Mouse (Mus musculus): ENCODE measurements around the gene Tbc1d24. TPM values are rescaled to one million over a fixed set of nuclear protein-coding genes. Genes with fewer than 3 reads are reported as not detected.

Tbc1d24 gene
- polyA plus RNA-seq, 1 experiment from 2014 or later = 8.4 TPM

DNA sequence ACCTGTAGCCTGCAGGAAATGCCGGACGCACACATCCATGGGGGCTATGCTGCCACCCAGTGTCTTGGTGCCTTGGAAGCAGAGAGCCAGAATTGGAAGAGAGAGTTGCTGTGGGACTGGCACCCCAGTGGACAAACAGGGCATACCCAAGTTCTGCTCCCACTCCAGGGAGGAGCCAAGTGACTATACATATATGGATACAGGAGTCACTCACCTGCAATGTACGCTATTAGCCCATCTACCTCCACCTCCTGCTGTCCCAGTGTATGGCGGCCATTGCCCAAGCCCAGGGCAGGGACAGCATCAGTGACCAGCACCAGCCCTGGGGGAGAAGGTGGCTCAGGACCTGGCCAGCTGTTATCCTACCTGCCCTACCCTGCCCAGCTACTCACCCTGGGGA is 47.8 kb downstream of the Tbc1d24 start:
- Histone ChIP-seq H3K27ac (no peak overlapping the region), H3K36me3 (ENCODE audit: inconsistent target) (peaks cover 46% of the 10 kb centered on the region), H3K4me3 (ENCODE audit: inconsistent target) (no peak overlapping the region), H3K79me2 (ENCODE audit: inconsistent target) (peaks cover 51% of the 10 kb centered on the region)
- WGBS (ENCODE audit: missing documents) = 91% methylated on average over 4 of the region's 4 CpGs

DNA sequence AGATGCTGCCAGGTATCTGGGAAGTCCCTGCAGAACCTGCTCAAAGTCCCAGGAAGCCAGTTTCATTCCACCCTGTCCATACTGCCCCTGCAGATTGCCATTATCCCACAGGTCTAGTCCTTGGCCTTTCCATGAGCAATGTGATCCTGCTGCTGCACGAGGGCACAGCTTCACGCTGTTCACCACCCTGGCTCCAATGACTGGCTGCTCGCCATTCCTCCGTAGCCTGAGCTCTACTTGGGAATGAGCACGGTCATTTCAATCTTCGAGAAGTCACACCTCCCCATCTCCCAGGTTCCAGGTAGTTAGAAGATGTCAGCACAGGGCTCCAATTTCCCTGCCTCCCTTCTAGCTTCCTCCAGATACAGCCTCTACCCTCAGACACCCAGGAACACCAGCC is 48.2 kb downstream of the Tbc1d24 start:
- peaks cover 47% of the 10 kb centered on the region for H3K79me2 ChIP-seq (ENCODE audit: inconsistent target)
- H3K36me3 ChIP-seq (ENCODE audit: inconsistent target) = peaks cover 46% of the 10 kb centered on the region
- H3K27ac ChIP-seq = no peak overlapping the region
- 99% methylated on average over 6 of the region's 6 CpGs for WGBS (ENCODE audit: missing documents)
- no peak overlapping the region for H3K4me3 ChIP-seq (ENCODE audit: inconsistent target)

DNA sequence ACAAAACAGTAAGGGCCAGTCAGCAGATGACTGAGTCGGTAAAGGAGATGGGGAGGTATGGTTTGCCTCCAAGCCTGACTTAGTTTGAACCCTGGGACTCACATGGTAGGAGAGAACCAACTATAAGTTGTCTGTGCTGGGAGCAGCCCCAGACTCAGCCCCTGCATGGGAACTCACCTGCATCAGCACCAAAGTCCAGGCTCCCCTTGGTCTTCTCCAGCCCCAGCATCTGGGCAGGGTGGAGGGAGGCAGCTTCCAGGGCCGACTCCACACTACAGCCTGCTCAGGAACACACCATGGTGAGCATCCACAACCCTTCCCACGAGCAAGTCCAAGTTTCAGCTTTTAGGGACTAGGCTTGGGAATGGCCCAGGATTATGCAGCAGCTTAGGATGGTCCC is 49.0 kb downstream of the Tbc1d24 start:
- Histone ChIP-seq H3K4me3 (ENCODE audit: inconsistent target) (no peak overlapping the region), H3K79me2 (ENCODE audit: inconsistent target) (peaks cover 39% of the 10 kb centered on the region), H3K36me3 (ENCODE audit: inconsistent target) (peaks cover 47% of the 10 kb centered on the region), H3K27ac (no peak overlapping the region)
- 86% methylated on average over 3 of the region's 3 CpGs for WGBS (ENCODE audit: missing documents)

DNA sequence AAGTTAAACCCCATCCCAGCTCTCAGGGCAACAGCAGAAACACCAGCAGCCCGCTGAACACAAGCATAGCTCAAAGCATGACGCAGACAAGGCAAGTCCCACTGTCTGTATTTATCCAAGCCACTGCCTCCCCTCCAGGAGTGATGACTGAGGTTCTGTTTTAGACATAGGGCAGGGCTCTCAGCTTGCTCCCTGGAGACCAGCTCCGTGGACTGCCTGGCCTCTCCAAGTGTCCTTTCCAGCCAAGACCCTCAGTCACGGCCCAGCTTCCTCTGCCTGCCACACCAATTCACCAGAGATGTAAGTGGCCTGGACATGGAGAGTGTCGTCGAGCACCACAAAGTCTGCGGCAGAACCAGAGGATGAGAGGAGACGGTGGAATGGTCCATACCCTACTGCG is 49.6 kb downstream of the Tbc1d24 start:
- WGBS (ENCODE audit: missing documents) = 96% methylated on average over 9 of the region's 9 CpGs
- Histone ChIP-seq H3K79me2 (ENCODE audit: inconsistent target) (peaks cover 33% of the 10 kb centered on the region), H3K4me3 (ENCODE audit: inconsistent target) (no peak overlapping the region), H3K27ac (no peak overlapping the region), H3K36me3 (ENCODE audit: inconsistent target) (peaks cover 54% of the 10 kb centered on the region)

DNA sequence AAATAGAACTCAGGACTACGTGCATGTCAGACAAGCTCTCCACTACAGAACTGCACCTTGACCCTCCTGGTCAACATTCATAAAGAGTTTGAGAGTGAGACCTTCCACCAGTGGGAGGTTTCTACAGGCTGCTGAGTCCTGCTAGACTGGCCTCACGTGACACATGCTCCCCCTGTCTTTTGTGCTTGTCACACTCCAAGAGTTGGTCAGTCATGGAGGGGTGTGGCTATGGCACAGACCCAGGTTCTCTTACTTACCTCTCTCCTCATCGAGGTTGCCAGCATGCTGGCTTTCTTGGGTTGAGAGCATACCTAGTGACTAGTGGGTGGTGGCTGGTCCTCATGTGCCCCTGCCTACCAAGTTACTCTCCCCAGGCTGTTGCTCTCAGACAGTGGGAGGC is 50.9 kb downstream of the Tbc1d24 start:
- peaks cover 59% of the 10 kb centered on the region for H3K36me3 ChIP-seq (ENCODE audit: inconsistent target)
- WGBS (ENCODE audit: missing documents) = 69% methylated on average over 3 of the region's 3 CpGs
- H3K27ac ChIP-seq = no peak overlapping the region
- no peak overlapping the region for H3K4me3 ChIP-seq (ENCODE audit: inconsistent target)
- peaks cover 20% of the 10 kb centered on the region; the same call in 1 of the 2 replicates for H3K79me2 ChIP-seq (ENCODE audit: inconsistent target)

DNA sequence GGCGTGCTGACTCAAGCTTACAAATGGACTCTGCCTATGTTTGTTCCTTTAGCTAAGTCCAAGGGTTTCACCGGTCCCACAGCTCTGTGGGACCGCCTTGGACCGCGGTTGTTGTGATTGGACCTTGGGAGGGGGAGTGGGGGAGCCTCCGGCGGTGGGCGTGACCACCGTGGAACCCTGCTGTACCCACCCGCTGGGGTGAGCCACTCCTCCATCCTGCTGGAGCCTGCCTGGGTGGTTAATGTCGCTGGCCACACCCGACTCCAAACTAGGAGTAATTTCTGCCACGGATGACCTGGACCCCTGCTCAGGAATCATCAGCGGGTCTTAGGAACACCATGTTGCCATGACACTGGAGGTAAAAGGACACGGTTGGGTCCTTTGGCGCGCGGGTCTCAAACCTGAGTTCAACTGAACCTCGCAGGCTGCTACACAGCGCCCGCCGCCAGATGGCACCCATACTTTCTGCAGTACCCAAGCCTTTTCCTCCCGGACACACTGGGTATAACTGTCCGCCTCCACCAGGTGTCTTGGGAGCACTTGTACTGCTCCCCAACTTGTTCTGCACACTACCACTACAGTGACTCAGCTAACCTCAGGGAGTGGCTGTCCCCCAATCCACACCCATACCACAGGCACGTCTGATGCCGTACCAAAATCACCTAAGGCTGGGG is 53.3 kb downstream of the Tbc1d24 start:
- WGBS (ENCODE audit: missing documents) = 5% methylated on average over 26 of the region's 26 CpGs
- H3K4me3 ChIP-seq (ENCODE audit: inconsistent target) = no peak overlapping the region
- H3K27ac ChIP-seq = no peak overlapping the region
- peaks cover 43% of the 10 kb centered on the region for H3K36me3 ChIP-seq (ENCODE audit: inconsistent target)
- H3K79me2 ChIP-seq (ENCODE audit: inconsistent target) = no peaks in the 10 kb centered on the region; the same call in 1 of the 2 replicates

DNA sequence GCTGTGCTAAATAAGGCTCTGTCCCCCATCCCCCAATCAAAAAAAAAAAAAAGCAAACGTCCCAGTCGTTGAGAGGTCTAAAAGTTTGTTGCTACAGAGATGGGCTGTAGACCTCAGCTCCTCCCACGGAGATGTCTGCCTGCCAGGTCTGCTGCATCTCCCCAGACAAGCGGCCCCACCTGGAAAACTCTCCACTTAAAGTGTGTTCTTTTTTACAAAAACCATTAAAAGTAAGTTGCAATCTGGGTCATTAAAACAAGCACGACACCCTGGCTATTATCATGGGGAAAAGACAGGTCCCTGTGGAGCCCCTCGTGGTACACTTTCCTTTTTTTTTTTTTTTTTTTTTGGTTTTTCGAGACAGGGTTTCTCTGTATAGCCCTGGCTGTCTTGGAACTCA is 54.0 kb downstream of the Tbc1d24 start:
- 29% methylated on average over 7 of the region's 7 CpGs for WGBS (ENCODE audit: missing documents)
- no peaks in the 10 kb centered on the region for H3K79me2 ChIP-seq (ENCODE audit: inconsistent target)
- H3K27ac ChIP-seq = no peak overlapping the region
- H3K36me3 ChIP-seq (ENCODE audit: inconsistent target) = peaks cover 37% of the 10 kb centered on the region
- H3K4me3 ChIP-seq (ENCODE audit: inconsistent target) = no peak overlapping the region

DNA sequence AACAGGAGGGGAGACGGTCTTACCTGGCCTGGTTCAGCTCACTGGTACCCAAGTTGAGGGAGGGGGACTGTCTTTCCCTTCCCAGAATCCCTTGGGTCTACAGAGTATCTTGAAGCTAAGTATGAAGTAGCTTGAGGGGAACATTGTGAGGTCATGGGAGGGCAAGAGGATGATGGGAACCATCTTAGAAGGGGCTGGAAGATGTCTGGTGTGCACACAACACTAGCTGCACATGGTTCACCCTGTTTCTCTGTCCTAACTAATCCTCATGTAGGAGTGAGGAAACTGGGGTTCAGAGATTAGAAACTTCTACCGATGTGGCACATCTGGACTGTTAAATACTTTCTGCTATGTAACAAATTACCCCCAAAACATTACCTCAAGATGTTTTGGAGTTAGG is 54.5 kb downstream of the Tbc1d24 start, which contains the start of gene Pdpk1:
Pdpk1 (minus strand) TSS at position 101 of the 400 bp plus-strand sequence.
- Histone ChIP-seq H3K79me2 (ENCODE audit: inconsistent target) (no peaks in the 10 kb centered on the region), H3K36me3 (ENCODE audit: inconsistent target) (peaks cover 31% of the 10 kb centered on the region), H3K27ac (no peak within 1 kb of the TSS), H3K4me3 (ENCODE audit: inconsistent target) (no peak within 1 kb of the TSS)
- 79% methylated on average over 2 of the region's 2 CpGs for WGBS (ENCODE audit: missing documents)

DNA sequence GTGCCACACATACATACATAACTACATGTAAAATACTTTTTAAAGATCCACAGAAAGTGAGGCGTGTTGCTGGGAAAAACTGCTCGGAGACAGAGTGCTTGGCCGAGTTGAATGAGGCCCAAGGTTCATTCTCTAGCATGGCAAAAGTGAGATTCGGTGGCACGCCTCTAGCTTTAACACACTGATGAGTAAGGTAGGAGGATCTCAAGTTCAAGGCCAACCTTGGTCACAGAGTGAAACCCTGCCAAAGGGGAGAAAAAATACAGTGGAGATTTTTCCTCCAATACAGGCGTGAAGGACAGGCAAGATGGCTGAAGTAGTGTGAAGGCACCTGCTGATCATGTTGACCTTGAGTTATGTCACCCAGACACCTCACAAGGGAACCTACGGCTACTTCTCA is 55.9 kb downstream of the Tbc1d24 start:
- WGBS (ENCODE audit: missing documents) = 91% methylated on average over 7 of the region's 7 CpGs
- H3K79me2 ChIP-seq (ENCODE audit: inconsistent target) = no peaks in the 10 kb centered on the region
- no peak overlapping the region for H3K27ac ChIP-seq
- no peak overlapping the region for H3K4me3 ChIP-seq (ENCODE audit: inconsistent target)
- peaks cover 17% of the 10 kb centered on the region for H3K36me3 ChIP-seq (ENCODE audit: inconsistent target)

DNA sequence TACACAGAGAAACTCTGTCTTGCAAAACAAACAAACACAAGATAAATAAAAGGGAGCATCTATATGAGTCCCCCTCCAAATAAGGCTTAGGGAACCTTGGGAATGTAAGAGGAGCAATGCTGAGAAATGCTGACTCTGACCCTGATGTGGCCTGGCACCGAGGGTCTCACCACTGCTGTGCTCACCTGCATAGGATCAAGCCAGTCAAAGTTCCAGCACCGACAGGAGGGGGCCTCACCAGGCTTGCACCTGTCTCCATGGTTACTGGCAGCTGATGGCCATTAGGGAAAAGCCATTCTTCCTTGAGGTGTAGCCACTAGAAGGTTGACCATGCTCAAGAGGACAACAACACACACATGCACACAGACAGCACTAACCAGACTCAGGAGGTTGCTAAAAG is 62.5 kb downstream of the Tbc1d24 start:
- no peaks in the 10 kb centered on the region for H3K36me3 ChIP-seq (ENCODE audit: inconsistent target)
- peaks cover 31% of the 10 kb centered on the region for H3K79me2 ChIP-seq (ENCODE audit: inconsistent target)
- no peak overlapping the region for H3K4me3 ChIP-seq (ENCODE audit: inconsistent target)
- 89% methylated on average over 2 of the region's 2 CpGs for WGBS (ENCODE audit: missing documents)
- H3K27ac ChIP-seq = no peak overlapping the region

DNA sequence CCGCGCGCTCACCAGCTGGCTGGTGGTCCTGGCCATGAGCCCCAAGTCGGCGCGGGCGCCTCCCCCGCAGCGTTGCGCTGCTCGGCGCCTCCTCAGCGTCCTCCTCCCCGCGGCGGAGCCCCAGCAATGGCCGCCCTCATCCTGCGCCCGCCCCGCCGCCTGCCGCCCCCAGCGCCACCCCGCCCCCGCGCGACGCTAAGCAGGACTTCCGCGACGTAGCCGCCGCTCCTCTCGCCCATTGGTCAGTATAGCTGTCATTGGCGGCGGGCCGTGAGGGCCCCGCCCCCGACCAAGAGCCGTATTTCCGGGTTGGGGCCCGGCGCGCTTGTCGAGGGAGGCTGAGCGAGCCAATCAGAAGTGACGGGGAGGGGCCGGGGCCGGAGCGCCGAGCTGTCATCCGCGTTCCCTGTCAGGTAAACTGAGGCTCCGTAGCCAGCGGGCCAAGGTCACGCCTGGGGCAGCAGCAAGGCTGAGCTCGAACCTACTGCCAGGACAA is 63.9 kb downstream of the Tbc1d24 start:
- 1% methylated on average over 37 of the region's 57 CpGs for WGBS (ENCODE audit: missing documents)
- Histone ChIP-seq H3K4me3 (ENCODE audit: inconsistent target) (peak overlapping the region; percentile 51), H3K36me3 (ENCODE audit: inconsistent target) (no peaks in the 10 kb centered on the region), H3K79me2 (ENCODE audit: inconsistent target) (peaks cover 45% of the 10 kb centered on the region), H3K27ac (0 out of 2 replicates have a peak overlapping the region, but pooled peaks have one; percentile 24)

DNA sequence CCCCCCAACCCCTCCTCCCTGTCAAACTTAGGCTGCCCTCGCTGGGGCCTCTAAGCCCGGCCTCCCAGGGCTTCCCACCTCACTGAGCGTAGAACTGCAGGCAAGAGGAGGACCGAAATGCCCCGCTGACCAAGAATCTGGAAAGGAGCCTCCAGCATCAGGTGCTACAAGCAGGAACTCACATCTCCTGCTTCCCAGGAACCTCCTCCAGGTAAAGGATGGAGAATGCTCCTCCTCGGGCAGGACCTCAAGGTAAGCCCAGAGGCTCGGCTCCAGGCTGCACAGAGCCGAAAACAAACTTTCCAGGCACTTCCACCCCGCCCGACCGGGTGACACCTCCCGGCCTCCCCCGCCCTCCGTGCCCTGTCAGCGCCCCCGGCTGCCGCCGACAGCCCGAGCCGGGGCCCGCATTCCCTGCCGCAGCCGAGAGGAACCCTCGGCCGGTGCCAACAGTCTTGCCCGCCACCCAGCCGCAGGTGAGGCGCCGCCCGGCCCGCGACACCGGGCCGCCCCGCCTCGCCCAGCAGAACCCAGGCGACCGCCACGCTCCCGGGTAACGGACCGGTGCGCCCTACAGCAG is 64.4 kb downstream of the Tbc1d24 start:
- Histone ChIP-seq H3K36me3 (ENCODE audit: inconsistent target) (no peaks in the 10 kb centered on the region), H3K27ac (peak overlapping the region; percentile 42), H3K79me2 (ENCODE audit: inconsistent target) (peaks cover 51% of the 10 kb centered on the region), H3K4me3 (ENCODE audit: inconsistent target) (peak overlapping the region; percentile 74)
- WGBS (ENCODE audit: missing documents) = under 1% methylated on average over 41 of the region's 43 CpGs

DNA sequence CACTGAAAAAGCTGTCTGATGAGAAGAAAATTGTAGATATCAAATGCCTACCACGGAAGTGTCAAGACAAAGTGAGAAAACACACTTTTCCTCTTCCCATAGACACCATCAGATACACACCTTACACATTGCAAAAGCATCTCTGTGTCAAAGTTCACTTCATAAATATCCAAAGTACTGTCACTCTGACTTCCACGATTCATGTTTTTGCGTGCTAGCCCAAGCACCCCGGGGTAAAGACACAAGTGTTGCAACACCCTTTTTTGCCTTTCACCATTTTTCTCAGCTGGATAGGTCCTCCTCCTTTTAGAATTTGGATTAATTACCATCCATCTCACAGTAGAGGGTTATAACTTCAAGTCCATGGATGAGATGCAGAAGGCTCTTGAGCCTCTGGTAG is 65.4 kb downstream of the Tbc1d24 start:
- Histone ChIP-seq H3K79me2 (ENCODE audit: inconsistent target) (peaks cover 60% of the 10 kb centered on the region), H3K36me3 (ENCODE audit: inconsistent target) (no peaks in the 10 kb centered on the region), H3K4me3 (ENCODE audit: inconsistent target) (peak overlapping the region; percentile 74), H3K27ac (peak overlapping the region; percentile 42; the same call in 1 of the 2 replicates)
- 33% methylated on average over 4 of the region's 4 CpGs for WGBS (ENCODE audit: missing documents)

DNA sequence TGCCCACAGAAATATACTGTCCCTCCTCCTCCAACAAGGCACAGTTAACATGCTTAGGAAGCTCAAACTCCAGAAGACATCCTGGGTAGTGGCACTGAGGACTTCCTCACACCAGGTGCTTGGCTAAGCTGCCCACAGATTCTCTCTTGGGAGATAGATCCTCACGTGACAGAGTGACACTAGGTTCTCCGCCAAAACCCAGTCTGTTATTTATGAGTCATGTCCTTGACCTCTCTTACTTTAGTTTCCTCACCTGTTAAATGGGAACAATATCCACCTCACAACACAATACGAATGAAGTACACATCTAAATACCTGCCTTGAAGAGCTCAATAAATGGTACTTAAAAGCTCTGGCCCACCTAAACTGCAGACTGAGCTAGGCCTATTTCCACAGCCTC is 66.1 kb downstream of the Tbc1d24 start:
- WGBS (ENCODE audit: missing documents) = 76% methylated on average over 3 of the region's 3 CpGs
- Histone ChIP-seq H3K36me3 (ENCODE audit: inconsistent target) (no peaks in the 10 kb centered on the region), H3K79me2 (ENCODE audit: inconsistent target) (peaks cover 67% of the 10 kb centered on the region), H3K4me3 (ENCODE audit: inconsistent target) (no peak overlapping the region), H3K27ac (no peak overlapping the region)

DNA sequence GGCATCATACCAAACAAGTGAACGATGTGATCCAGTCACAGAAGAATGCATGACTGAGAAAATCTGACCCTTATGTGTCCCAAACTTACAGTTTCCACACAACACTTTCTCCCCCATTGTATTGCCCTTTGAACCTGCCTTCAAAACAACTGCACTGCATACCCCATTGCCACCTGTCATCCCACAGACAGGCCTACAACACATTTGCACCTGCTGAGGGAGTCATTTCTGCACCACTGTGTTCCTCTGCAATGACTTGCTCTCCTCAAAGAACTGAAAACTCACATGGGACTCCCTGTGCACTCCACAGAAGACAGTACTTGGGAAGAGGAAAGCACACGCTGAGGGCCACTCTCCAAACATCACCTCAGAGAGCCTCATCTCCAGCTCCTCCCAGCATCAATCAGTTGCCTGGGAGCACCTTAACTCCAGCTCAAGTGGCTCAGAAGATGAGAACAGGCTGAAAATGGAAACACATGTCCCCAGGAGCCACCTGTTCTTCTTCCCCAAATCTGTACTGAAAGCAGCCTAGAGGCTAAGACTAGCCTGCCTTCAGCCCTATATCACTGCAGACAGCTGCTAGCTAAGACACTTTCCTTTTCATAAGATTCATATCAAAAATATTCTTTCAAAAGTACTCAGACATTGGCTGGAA is 68.0 kb downstream of the Tbc1d24 start:
- peaks cover 86% of the 10 kb centered on the region for H3K79me2 ChIP-seq (ENCODE audit: inconsistent target)
- H3K27ac ChIP-seq = no peak overlapping the region
- H3K4me3 ChIP-seq (ENCODE audit: inconsistent target) = no peak overlapping the region
- no peaks in the 10 kb centered on the region for H3K36me3 ChIP-seq (ENCODE audit: inconsistent target)
- 95% methylated on average over 2 of the region's 2 CpGs for WGBS (ENCODE audit: missing documents)

Data from macrophage (primary cell).